Mouse (Mus musculus) R1 (cell line): ENCODE measurements around the gene Pjvk.

Source experiments
- DNase-seq: peaks from one replicate; pipeline ENCODE4 v3.0.0-alpha.2; 2018; ENCODE audit warnings: low read depth, low spot score

Pjvk gene

DNA sequence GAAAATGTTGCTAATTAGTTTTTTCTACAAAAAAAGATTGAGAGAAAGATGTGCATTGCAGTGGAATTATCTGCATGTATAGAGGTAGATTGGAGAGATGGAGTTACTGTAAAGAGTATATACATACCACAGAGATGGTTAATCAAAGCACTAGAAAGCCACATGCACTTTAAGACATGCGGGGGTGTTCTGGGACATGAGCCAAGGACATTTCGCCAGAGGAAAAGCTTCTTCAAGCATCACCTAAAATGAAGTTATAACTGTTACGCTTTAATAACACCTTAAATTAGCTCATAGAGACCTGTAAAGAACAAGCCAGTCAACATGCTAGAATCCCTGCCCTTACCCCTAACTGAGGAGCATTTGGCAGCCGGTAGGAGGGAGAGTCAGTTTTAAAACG lies 18.9 kb downstream of the Pjvk start:
- no peak for DNase-seq

DNA sequence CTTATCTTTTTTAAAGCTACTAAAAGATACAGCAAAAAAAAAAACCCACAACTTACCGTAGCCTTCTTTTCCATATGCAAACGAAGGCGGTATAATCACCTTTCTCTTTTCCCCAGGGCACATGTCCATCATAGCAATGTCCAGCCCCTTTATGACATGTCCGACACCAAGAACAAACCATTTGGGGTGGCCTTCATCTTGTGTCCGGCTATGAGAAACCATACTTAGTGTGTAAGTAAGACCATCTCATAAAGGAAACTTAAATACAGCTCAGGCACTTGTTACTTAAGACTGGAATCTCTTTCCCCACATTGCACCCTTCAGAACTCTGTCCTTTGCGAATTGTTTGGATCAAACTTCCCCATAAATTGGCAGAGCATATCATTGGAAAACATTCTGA lies 23.4 kb downstream of the Pjvk start:
- no peak for DNase-seq

GRCm38 (mm10) chr2:76672134-76672745 lies 24.0 kb downstream of the Pjvk start:
- no peak for DNase-seq

DNA sequence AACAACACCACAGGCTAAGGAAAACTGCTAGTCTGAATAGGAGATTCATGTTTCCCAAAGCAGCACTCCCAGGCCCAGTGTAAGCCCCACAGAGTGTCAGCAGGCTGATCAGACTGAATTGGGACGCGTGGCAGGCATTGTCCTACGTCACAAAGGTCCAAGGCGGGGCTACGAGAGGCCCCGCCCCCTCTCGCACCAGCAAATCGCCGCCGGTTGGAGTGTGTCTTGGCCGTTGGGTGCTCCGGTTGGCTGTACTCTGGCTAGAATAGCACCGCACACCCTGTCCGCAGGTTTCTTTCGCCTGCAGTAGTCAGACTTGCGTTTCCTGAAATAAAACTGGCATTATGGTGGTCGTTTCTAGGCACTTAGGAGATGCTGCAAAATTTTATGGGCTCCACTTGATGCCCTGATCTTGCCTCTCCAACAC lies 24.7 kb downstream of the Pjvk start, which contains the start of gene Fkbp7:
Gene Fkbp7 (minus strand): TSS at position 151 of the 427 bp plus-strand sequence.
- peak; percentile 91 for DNase-seq

DNA sequence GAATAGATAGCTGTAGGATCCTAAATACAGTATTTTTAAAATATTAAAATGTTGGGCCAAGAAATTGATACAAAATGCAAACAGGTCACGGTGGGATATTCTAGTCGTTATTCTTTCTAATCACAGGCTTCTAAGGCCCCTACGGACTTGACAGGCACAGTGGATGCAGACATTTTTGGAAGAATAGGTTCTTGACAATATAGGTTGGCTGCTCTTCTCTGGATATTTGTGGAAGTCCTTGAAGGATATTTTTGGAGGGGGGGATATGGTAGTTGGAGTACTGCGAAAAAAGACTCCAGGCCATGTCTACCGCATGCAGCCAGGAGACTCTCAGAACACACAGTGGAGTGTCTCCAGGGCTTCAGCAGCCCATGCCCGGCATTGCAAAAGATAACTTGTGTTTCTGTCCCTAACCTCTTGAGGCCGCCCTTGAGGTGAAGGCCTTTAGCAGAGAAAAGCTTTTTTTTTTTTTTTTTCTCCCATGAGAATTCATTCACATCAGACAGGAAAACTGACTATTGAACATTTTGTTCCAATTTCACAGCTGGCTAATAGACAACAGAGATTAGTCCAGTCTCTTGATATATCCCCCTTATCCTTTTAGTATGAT lies 25.3 kb downstream of the Pjvk start:
- DNase-seq, result peak; percentile 75

DNA sequence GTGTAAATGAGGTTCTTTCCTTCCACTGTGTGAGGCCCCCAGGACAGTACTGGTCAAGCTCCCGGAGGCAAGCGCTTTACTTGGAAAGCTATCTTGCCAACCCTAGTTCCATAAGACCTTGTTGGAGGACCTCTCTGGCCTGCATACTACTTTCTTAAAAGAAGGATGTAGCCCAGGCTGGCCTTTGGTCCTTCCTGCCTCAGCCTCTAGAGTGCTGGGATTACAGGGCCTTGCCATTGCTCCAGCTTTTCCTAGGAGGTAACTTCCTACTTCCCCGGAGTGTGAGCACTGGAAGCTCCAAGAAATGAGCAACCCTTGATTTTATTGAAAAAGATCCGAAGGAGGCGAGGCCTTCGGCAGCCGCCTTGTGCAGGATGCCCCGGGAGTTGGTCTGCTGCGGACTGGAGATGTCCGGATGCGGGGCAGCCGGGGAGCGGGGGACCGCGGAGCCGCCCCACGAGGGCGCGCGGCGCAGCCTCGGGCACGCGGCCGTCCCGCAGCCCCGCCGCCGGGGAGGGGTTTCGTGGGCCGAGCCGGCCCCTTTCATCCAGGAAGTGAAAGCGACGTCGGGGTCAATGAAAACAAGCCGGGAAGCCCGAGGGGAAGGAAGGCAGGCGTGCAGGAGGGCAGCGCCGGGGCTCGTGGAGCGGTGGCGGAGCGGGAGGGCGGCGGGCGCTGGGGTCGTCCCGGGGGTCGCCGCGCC lies 26.6 kb downstream of the Pjvk start, which contains the start of gene Plekha3:
Gene Plekha3 (plus strand): TSS at position 557 of the 703 bp plus-strand sequence.
- peak; percentile 79 for DNase-seq

DNA sequence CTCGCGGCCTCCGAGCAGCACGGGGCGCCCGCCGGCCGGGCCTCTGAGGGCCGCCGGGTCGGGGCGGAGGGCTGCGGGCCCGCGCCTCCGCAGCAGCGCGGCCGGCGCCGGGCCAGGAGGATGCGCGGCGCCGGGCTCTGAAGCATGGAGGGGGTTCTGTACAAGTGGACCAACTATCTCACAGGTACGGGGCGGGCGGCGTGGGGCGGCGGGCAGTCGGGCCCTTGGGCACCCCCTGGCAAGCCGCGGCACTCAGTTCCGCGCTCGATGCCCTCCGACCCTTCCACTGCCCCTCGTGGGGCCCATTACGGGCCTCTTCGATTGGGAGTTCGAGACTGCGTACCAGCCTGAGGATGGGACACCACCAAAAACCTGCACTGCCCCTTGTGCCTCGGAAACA lies 27.2 kb downstream of the Pjvk start:
- DNase-seq, result peak; percentile 42

- no peak for DNase-seq
Observed at GRCm38 (mm10) chr2:76675949-76676348, 27.7 kb downstream of the Pjvk start.

- no peak for DNase-seq
Observed at GRCm38 (mm10) chr2:76676401-76677226, 28.3 kb downstream of the Pjvk start.

DNA sequence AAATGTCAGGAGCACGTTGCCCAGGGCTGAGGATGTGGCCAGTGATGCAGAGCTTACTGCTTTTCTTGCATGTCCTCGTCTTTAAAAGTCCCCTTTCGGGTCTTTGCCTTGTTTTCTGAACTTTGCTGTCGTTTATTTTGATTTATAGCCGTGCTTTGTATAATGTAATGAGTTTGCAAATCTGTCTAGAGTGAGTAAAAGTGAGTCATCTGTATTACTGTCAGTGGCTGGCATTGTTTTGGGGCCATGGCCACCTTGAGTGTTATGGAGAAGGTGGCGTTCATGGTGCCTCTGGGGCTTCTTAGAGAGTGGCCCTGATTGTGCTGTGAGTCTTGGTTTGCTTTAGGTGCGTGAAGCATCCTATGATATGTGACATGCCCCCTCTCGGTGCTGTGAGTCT lies 34.0 kb downstream of the Pjvk start:
- no peak for DNase-seq

GRCm38 (mm10) chr2:76686986-76687385 lies 38.7 kb downstream of the Pjvk start:
- DNase-seq, result no peak

- no peak for DNase-seq
Observed at GRCm38 (mm10) chr2:76687608-76688007, 39.3 kb downstream of the Pjvk start.

DNA sequence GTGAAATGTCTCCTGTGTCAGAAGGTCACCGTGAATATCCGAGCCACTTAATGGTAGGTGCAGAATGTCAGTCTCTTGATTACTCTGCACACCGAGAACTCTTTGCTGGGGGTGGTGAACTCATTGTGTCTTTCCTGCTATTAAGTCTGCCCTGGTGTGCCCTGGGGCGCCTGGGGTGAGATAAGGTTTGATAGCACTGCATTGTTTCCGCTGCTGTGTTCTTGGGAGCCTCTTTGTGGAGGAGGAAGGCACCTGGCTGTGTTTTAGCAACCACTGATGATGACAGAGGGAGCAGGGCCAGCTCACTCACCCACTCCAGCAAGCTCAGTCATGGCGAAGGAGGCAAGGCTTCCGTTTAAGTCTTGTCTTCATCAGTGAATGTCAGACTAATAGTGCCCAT lies 39.9 kb downstream of the Pjvk start:
- no peak for DNase-seq

GRCm38 (mm10) chr2:76690436-76691204 lies 42.3 kb downstream of the Pjvk start:
- no peak for DNase-seq

GRCm38 (mm10) chr2:76693765-76694164 lies 45.5 kb downstream of the Pjvk start:
- no peak for DNase-seq

- no peak for DNase-seq
Observed at GRCm38 (mm10) chr2:76695290-76695689, 47.0 kb downstream of the Pjvk start.

DNA sequence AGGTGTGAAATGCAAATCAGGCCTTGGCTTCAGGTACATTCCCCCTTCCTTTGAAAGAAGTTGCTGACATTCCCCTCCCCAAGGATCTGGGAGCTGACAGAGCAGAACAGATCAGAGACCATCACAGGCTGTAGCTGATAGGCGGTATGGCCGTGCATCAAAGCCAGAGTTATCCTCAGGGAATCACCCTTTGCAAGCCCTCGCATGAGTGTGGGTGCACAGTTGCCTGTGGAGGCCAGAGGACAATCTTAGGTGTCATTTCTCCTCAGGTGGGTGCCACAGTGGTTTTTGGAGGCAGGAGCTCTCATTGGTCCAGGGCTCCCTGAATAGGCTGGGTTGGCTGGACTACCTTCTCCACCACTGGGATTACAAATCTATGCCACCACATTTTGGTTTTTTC lies 53.9 kb downstream of the Pjvk start:
- no peak for DNase-seq

- no peak for DNase-seq
Observed at GRCm38 (mm10) chr2:76702751-76703150, 54.5 kb downstream of the Pjvk start.

GRCm38 (mm10) chr2:76705655-76706054 lies 57.4 kb downstream of the Pjvk start:
- no peak for DNase-seq
